Mouse (Mus musculus) neural tube, embryonic 14.5 days (tissue): ENCODE results near the gene Rilpl1. TPM values are rescaled to one million over a fixed set of nuclear protein-coding genes. Genes with fewer than 3 reads are reported as not detected.

ENCODE experiments used
- ATAC-seq: fragments of 200-750 bp; cut with Nextera tagmentation; 2 replicates; pipeline ENCODE4 v1.8.0; 2017; ENCODE audit warnings: low read depth, mild to moderate bottlenecking, moderate TSS enrichment, moderate library complexity
- H3K27ac ChIP-seq: fragments of 300-500 bp; sonication (generic); 2 replicates; pipeline ENCODE4 v1.5.1; 2014; ENCODE audit warnings: low read depth, mild to moderate bottlenecking, control low read depth, low read length, moderate library complexity, mixed read lengths
- H3K27me3 ChIP-seq: fragments of 300-500 bp; sonication (generic); 2 replicates; pipeline ENCODE4 v1.6.1; 2014; ENCODE audit warnings: low read length; ENCODE audit not compliant: control insufficient read depth, insufficient read depth
- H3K36me3 ChIP-seq: fragments of 300-500 bp; sonication (generic); 2 replicates; pipeline ENCODE4 v1.6.1; 2014; ENCODE audit warnings: low read length, mixed read lengths; ENCODE audit not compliant: control insufficient read depth, insufficient read depth
- H3K4me1 ChIP-seq: fragments of 300-500 bp; sonication (generic); 2 replicates; pipeline ENCODE4 v1.6.1; 2014; ENCODE audit warnings: low read length; ENCODE audit not compliant: control insufficient read depth, insufficient read depth
- H3K4me2 ChIP-seq: fragments of 300-500 bp; sonication (generic); 2 replicates; pipeline ENCODE4 v1.6.1; 2014; ENCODE audit warnings: mild to moderate bottlenecking, low read depth, low read length, control low read depth
- H3K4me3 ChIP-seq: fragments of 300-500 bp; sonication (generic); 2 replicates; pipeline ENCODE4 v1.5.1; 2014; ENCODE audit warnings: low read depth, low read length, control low read depth, mixed read lengths
- H3K9ac ChIP-seq: fragments of 300-500 bp; sonication (generic); replicated peaks from 2 replicates; pipeline ENCODE4 v1.6.1; 2014; ENCODE audit warnings: low read depth, mild to moderate bottlenecking, control low read depth, low read length, mixed read lengths
- H3K9me3 ChIP-seq: fragments of 300-500 bp; sonication (generic); 2 replicates; pipeline ENCODE4 v1.6.1; 2016; ENCODE audit warnings: low read length; ENCODE audit not compliant: control insufficient read depth
- WGBS: fragments of 180-500 bp; shearing (Covaris S2); extraction: QIAGEN DNeasy Blood & Tissue Kit; methylation state at CpG from one replicate; pipeline ENCODE4 v1.1.7; 2014; 5-methylcytosine and 5-hydroxymethylcytosine counted together
- polyA plus RNA-seq: library from polyadenylated mRNA; unstranded; fragments of >200 nt; fragmentation: Nextera tagmentation; extraction: Ambion mirVana; gene quantifications from 2 replicates; pipeline ENCODE4 v1.2.1, GENCODE M21; 2014

Gene Rilpl1
- polyA plus RNA-seq, 1 experiment from 2014 or later = 11.0 TPM

DNA sequence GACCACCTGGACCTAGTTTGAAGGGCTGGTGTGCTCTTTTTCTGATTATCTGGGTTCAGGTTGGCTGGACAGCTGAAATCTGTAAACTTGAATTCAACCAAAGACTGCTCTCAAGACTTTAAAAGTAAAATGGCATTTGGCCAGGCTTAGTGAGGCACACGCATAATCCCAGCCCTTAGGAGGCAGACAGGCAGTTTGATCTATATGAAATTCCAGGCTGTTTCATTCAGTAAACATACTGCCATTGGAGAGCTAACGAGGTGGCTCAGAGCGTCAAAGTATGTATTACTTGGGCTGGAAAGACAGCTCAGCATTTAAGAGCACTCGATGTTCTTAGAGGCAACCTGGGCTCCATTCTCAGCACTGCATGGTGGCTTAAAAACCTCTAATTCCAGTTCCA lies 39.5 kb downstream of the Rilpl1 start:
- WGBS = 90% methylated on average over 4 of the region's 4 CpGs
- Histone ChIP-seq H3K9ac (no peak overlapping the region), H3K4me3 (no peak overlapping the region), H3K4me1 (no peaks in the 10 kb centered on the region), H3K27ac (no peak overlapping the region), H3K4me2 (no peak overlapping the region), H3K9me3 (no peaks in the 10 kb centered on the region), H3K36me3 (peaks cover 4% of the 10 kb centered on the region), H3K27me3 (no peaks in the 10 kb centered on the region)
- no peak for ATAC-seq

DNA sequence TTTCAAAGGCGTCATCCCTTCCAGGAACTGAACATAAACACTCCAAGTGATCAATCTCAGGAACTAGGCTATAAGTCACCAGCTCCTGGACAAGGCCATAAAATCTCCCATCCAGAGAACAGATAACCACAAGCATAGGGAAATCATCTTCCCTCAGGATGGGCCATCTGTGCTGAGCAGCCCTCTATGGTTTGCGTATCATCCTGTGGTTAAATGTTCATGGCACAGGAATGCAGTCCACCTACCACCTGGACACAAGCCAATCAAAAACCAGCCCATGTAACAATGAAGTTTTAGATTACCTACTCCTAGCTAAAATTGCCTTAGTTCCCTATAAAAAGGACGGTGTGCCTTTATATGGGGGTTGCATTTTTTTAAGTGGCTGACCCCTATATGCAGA lies 42.3 kb downstream of the Rilpl1 start:
- ATAC-seq = no peak
- 85% methylated on average over 3 of the region's 3 CpGs for WGBS
- Histone ChIP-seq H3K36me3 (peaks cover 4% of the 10 kb centered on the region), H3K9ac (no peak overlapping the region), H3K9me3 (no peaks in the 10 kb centered on the region), H3K27ac (no peak overlapping the region), H3K4me1 (peaks cover 7% of the 10 kb centered on the region; the same call in 1 of the 2 replicates), H3K27me3 (no peaks in the 10 kb centered on the region), H3K4me3 (no peak overlapping the region), H3K4me2 (no peak overlapping the region)

DNA sequence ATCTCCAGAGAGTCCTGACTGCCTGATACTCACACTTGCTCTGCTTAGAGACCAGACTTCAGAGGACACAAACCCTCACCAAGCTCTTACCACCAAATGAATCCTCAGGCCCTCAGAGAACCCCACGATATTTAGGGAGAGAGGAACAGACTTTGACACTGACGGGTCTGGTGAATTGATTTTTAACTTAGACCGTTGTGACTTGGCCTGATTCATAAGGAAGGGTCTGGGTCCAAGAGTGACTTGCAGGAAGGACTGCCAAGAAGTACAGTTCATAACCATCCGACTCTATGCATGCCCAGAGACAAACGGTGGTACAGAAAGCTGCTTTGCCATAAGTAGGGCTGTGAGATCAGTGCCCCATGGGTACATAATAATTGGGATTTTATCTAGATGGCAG lies 45.5 kb downstream of the Rilpl1 start:
- peaks cover 7% of the 10 kb centered on the region; the same call in 1 of the 2 replicates for H3K4me1 ChIP-seq

DNA sequence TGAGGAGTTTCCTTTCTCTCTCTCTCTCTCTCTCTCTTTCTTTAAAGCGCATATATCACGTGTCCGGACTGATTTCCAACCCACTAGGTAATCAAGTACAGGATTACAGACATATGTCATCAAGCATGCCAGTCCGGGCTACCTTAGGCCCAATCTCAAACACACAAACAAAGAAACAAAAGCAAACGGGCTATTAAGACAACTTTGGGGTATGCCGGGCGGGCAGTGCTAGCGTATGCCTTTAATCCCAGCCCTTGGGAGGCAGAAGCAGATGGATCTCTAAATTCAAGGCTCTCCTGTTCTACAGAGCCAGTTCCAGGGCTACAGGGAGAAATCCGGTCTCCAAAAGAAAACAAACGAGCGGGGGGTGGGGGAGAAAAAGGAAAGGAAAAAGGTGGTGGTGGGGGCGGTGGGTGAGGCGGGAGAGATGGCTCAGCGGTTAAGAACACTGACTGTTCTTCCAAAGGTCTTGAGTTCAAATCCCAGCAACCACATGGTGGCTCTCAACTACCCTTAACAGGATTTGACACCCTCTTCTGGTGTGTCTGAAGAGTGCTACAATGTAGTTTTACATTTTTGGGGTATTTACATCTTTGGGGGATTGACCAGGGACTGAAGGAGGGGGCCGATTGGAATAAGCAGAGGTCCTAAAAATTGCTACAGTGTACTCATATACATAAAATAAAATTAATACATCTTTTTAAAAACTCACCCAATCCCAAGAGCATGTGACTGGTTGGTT lies 47.4 kb downstream of the Rilpl1 start:
- no peaks in the 10 kb centered on the region for H3K27me3 ChIP-seq
- peak overlapping the region; percentile 87 for H3K4me2 ChIP-seq
- peak overlapping the region; percentile 60 for H3K4me3 ChIP-seq
- ATAC-seq = peak; percentile 65
- H3K36me3 ChIP-seq = no peaks in the 10 kb centered on the region
- 7% methylated on average over 15 of the region's 15 CpGs for WGBS
- peaks cover 8% of the 10 kb centered on the region; the same call in 1 of the 2 replicates for H3K4me1 ChIP-seq
- H3K9me3 ChIP-seq = no peaks in the 10 kb centered on the region
- H3K27ac ChIP-seq = peak overlapping the region; percentile 97
- peak overlapping the region; percentile 56 for H3K9ac ChIP-seq

More for the DNA sequence above, 45.5 kb downstream of the Rilpl1 start:
- Histone ChIP-seq H3K9ac (no peak overlapping the region), H3K4me2 (no peak overlapping the region), H3K4me3 (no peak overlapping the region), H3K36me3 (no peaks in the 10 kb centered on the region), H3K9me3 (no peaks in the 10 kb centered on the region), H3K27ac (no peak overlapping the region), H3K27me3 (no peaks in the 10 kb centered on the region)
- 92% methylated on average over 5 of the region's 5 CpGs for WGBS
- no peak for ATAC-seq

DNA sequence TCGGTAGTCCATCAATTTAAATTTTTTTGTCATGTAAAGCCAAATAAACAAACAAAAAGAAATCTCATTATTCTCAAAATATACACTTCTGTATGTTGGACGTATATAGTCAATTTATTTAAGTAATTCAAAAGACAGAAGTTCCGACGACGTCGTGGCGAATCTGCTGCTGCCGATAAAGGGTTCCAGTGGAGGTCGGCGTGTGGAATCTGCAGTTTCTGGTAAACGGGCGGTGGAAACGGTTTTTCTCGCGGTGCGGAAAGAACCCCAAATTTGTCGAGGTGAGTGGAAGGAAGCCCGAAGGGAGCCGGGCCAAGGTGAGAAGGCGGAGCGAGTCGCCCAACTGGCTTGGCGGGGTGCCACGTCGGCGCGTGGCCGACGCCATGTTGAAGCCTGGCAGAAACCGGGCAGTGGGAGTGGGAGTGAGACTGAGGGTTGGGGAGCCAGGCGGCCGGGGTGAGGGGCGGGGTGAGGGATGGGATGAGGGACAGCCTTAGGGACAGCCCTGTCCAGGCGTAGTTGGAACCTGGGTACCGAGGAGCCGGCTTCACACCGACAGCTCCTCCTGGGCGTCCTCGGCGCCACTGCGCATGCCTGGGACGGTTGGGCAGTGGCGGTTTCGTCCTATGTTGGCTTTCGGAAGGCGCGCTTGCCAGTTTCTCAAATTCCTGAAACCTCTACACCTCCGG lies 48.1 kb downstream of the Rilpl1 start, which contains the start of gene Snrnp35:
Gene Snrnp35, plus strand, starts transcription at position 169 of the 689 bp plus-strand sequence.
- peak; percentile 95 for ATAC-seq
- Histone ChIP-seq H3K4me2 (peak within 1 kb of the TSS; percentile 87), H3K36me3 (no peaks in the 10 kb centered on the region), H3K4me3 (peak within 1 kb of the TSS; percentile 60), H3K9ac (peak within 1 kb of the TSS; percentile 56), H3K9me3 (no peaks in the 10 kb centered on the region), H3K27me3 (no peaks in the 10 kb centered on the region), H3K27ac (peak within 1 kb of the TSS; percentile 97), H3K4me1 (peaks cover 12% of the 10 kb centered on the region; the same call in 1 of the 2 replicates)
- WGBS = 0% methylated on average over 43 of the region's 48 CpGs

DNA sequence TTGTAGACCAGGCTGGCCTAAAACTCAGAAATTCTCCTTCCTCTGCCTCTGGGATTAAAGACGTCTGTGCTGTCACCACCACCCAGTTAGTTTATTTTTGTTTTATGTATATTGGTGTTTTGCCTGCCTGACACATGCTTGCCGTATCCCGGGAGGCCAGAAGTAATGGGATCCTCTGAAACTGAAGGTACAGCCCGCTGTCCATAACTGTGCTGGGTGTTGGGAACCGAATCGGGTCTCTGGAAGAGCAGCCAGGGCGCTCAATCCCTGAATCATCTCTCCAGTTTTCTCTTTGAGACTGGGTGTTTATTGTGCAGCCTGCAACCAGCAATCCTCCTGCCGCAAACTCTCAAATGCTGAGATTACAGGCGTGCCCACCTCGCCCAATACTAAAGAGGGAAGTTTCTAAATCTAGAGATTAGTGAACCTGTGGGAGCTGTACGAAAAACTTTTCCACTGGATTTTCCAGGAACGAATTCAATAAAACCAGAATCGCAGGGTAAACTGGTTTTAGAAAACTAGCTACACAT lies 48.7 kb downstream of the Rilpl1 start:
- Histone ChIP-seq H3K27ac (peak overlapping the region; percentile 97), H3K4me1 (peaks cover 12% of the 10 kb centered on the region; the same call in 1 of the 2 replicates), H3K36me3 (no peaks in the 10 kb centered on the region), H3K4me3 (peak overlapping the region; percentile 60), H3K9ac (peak overlapping the region; percentile 56), H3K4me2 (peak overlapping the region; percentile 87), H3K9me3 (no peaks in the 10 kb centered on the region), H3K27me3 (no peaks in the 10 kb centered on the region)
- ATAC-seq = no peak
- 9% methylated on average over 13 of the region's 13 CpGs for WGBS

DNA sequence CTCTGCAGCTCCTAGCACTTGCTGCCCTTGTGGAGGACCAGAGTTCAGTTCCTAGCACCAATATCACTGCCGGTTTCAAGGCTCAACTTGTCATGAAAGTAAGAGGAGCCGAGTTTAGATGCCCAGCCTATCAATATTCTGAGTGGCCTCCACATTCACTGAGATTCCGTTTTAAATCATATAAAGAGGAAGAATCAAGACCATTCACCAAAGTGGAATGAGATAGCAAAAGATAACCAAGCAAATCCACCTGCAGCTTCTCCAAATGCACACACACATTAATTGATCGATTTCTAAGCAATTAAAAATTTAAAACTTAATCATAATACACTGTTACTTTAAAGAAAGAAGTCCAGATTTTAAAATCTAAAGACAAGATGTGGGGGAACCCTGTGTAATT lies 49.5 kb downstream of the Rilpl1 start:
- no peak overlapping the region for H3K4me3 ChIP-seq
- no peaks in the 10 kb centered on the region for H3K36me3 ChIP-seq
- no peaks in the 10 kb centered on the region for H3K27me3 ChIP-seq
- no peak overlapping the region for H3K27ac ChIP-seq
- H3K4me2 ChIP-seq = no peak overlapping the region
- peaks cover 12% of the 10 kb centered on the region; the same call in 1 of the 2 replicates for H3K4me1 ChIP-seq
- no peaks in the 10 kb centered on the region for H3K9me3 ChIP-seq
- ATAC-seq = no peak
- WGBS = 89% methylated on average over 4 of the region's 4 CpGs
- H3K9ac ChIP-seq = no peak overlapping the region

DNA sequence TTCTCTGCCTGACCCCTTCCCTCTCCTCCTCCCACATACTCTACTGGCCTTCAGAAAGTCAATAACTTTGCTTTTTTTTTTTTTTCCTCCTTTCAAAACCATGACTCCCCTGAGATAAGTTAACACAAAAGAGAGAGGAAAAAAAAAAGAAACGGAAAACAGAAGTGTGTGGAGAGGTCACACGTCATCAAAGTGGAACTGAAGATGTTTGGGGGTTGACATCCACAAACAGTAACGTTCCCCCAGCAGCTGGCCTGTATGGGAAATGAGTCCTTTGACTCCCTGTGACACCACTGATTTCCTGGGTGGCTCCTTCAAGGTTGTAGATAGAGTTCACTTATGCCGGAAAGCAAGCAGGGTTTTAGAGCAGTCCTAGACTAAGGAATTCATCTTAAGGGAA lies 51.1 kb downstream of the Rilpl1 start:
- Histone ChIP-seq H3K9me3 (no peaks in the 10 kb centered on the region), H3K4me3 (no peak overlapping the region), H3K9ac (no peak overlapping the region), H3K27ac (no peak overlapping the region), H3K4me1 (peaks cover 12% of the 10 kb centered on the region; the same call in 1 of the 2 replicates), H3K36me3 (no peaks in the 10 kb centered on the region), H3K27me3 (no peaks in the 10 kb centered on the region), H3K4me2 (no peak overlapping the region)
- WGBS = 78% methylated on average over 4 of the region's 4 CpGs
- ATAC-seq = no peak

DNA sequence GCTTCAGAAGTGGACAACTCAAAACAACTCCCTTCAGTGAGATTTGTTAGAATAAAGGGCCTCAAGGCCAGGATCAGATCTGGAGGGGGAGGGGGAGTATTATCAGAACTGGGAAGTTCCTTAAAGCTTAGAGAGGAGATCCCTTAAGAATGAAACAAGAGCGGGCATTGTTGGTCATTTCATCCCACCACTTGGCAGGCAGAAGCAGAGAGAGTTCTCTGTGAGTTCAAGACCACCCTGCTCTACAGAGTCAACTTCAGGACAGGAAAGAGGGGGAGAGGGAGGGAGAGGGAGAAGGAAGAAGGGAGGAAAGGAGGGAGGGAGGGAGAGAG lies 52.4 kb downstream of the Rilpl1 start:
- H3K4me2 ChIP-seq = 0 out of 2 replicates have a peak overlapping the region, but pooled peaks have one; percentile 71
- H3K9ac ChIP-seq = no peak overlapping the region
- WGBS = 87% methylated on average over 1 of the region's 1 CpGs
- H3K36me3 ChIP-seq = no peaks in the 10 kb centered on the region
- no peak for ATAC-seq
- no peak overlapping the region for H3K4me3 ChIP-seq
- no peaks in the 10 kb centered on the region for H3K9me3 ChIP-seq
- no peaks in the 10 kb centered on the region for H3K27me3 ChIP-seq
- no peak overlapping the region for H3K27ac ChIP-seq
- H3K4me1 ChIP-seq = peaks cover 5% of the 10 kb centered on the region; the same call in 1 of the 2 replicates
